Mouse (Mus musculus): ENCODE measurements around the gene Sec14l2.

Gene Sec14l2

DNA sequence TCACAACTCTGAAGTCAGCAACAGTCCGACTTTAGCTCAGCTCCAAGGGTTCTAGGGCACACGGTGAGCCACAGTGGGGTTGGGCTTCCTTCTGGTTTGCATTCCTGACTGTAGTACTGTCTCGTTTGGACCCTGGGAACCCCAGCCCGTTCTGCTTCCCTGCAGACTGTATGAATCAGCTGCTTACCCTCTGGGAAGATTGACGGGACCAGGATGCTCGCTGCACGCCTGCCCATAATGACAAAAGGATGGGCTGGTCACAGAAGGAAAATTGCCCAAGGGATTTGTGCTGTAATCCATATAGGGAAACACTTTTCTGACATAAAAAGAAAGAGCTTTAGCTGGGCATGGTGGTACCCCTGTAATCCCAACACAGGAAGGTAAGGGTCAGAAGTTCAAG is 24.4 kb downstream of the Sec14l2 start:
- no peak for DNase-seq (ENCODE audit: low spot score in 2 of 2)

DNA sequence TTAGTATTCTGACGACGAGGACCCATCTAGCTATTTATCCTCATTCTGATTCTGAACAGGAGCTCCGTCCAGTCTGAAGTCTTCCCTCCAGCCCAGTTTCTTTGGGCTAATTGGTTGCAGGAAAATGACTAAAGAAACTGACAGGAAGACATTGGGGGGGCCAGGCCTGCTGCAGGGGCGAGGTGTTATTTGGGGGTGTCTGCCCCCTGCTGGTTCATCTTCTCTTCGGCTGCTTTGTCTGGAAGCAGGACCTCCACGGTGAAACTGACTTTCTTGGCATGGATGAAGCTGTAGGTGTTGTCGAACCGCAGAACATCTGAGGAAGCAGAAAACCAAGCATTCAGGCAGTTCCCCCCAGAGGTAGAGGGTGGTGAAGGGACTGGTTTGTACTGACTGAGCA is 25.1 kb downstream of the Sec14l2 start:
- no peak for DNase-seq (ENCODE audit: low spot score in 2 of 2)

DNA sequence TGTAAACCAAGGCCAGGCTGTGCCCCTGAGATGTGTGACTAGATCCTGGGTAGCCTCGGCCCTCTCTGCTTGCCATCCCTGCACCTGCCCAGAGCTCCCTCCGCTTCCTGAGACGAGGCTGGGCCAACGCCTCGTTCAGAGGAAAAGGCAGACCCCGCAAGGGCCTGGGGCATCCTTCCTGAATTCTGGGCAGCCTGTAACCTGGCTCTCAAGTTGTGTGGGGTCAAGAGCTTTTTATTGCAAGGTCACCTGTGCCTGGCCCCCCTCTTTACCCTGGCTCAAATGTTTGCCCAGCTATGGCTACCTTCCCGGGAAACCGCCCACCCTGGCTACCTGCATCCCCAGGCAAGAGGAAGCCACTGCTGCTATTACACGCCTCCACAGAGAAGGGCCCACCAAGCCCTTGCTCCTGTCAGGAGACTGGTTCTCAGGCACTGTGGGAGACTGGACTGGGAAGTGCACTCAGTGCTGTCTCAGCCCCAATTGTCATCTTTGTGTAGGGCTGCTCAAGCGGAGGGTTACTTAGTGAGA is 26.1 kb downstream of the Sec14l2 start:
- DNase-seq (ENCODE audit: low spot score in 2 of 2), result no peak

DNA sequence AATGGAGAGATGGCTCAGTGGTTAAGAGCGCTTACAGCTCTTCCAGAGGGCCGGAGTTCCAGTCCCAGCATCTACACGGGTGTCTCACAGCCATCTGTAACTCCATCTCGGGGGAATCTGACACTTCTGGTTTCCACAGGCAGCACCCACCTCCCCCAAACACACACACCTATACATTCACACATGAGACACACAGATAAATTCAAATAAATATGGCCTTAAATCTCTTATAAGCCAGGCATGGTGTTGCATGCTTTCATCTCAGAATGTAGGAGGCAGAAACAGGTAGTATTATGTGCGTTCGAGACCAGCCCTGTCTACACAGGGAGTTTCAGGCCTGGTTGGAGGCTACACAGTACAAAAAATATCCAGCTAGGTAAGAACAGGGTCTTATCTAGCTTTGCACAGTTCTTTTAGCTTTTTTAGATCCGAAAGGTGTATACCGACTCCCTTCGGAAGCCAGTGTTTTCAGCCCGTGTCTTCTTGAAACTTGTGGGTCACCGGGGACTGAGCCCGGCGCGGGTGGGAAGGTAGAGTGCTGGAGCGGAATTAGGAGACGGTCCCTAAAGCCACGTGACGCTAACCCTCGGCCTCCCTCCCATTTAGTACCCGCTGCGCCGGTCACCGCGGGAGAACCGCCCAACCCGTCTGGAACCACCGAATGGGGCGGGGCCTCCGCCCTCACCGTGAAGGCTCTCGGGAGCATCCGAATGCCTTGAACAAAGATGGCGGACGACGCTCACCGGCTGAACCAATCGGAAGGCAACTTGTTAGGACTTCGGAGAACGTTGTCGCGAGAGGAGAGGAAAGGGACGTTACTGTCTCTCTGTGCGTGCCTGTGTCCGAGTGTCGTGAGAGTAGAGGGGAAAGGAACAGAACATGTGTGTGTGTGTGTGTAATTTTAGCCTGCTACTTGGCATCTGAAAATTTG is 26.9 kb downstream of the Sec14l2 start:
- DNase-seq (ENCODE audit: low spot score in 2 of 2), result peak; percentile 97

DNA sequence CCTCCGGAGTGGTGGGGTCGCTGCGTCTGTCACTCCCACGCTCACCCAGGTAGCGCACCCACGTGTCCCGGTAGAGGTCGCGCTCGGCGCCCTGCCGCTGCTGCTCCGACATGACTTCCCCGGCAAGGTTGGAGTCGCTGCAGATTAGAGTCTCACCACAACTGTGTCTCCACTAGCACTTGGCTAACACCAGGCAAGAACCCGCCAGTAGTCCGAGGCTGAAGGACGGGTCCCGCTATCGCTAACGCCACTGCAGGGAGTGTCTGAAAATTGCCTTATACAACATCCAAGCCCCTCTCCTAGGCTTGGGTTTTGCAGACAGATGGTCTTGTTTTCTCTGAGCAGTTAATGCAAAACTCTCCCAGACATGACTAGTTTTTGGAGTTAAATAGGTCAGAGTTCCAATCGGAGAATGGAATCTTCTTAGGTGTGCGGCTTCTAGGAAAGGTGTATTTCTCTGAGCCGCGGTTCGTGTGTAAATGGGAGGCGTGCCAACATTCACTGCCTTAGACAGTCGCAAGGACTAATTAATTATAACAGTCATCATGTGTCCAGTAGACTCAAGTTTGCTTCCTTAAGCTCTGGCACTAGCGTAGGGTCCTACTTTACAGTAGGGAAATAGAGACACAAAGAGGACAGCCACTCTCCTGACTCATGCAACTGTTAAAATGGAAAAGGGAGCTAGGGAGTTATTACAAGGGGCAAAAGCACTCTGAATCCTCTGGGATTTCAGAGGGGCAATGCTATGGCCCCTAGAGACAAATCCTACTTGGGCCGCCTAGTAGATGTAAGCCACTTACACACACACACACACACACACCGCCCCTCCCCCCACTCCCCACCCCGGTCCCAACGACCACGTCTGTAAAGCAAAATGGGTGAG is 27.8 kb downstream of the Sec14l2 start, which contains the start of gene Mtfp1:
Gene Mtfp1 (minus strand): TSS at position 275 of the 883 bp plus-strand sequence.
- DNase-seq (ENCODE audit: low spot score in 2 of 2), result peak in 1 of 2 experiments; percentile 43

DNA sequence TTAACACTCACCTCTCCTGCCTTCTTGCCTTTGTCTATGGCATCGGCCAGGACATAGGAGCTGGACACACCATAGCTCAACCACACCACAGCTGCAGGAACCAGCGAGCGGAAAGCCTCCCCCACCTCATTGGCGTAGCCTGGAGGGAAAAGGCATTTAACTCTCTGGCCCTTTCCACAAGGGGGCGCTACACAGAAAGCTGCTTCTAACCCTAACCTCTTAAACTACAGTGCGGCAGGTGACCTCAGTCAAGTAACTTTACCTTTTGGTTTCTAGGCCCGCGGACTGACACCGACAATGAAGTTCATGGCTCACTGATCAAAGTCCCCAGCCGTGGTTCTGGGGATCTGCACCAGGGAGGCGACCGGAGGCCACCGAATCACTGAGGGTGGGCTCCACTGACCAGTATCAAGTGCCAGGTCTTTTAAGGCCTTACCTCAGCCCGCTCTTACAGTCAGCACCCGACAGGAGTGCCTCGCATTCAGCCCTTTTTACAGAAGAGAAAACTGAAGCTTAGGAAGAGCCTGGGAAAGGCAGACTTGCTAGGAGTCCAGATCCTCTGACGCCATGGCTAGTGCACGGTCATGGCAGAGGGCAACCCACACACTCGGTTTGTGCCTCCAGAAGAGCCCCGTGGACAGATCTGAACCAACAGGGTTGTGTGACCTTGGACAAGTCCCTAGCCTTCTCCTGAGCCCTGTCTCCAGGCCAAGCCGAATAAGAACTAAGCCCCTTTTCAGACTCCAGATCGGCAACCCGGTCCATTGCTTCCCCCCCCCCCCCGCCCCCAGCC is 28.6 kb downstream of the Sec14l2 start:
- peak in 1 of 2 experiments; percentile 62 for DNase-seq (ENCODE audit: low spot score in 2 of 2)

DNA sequence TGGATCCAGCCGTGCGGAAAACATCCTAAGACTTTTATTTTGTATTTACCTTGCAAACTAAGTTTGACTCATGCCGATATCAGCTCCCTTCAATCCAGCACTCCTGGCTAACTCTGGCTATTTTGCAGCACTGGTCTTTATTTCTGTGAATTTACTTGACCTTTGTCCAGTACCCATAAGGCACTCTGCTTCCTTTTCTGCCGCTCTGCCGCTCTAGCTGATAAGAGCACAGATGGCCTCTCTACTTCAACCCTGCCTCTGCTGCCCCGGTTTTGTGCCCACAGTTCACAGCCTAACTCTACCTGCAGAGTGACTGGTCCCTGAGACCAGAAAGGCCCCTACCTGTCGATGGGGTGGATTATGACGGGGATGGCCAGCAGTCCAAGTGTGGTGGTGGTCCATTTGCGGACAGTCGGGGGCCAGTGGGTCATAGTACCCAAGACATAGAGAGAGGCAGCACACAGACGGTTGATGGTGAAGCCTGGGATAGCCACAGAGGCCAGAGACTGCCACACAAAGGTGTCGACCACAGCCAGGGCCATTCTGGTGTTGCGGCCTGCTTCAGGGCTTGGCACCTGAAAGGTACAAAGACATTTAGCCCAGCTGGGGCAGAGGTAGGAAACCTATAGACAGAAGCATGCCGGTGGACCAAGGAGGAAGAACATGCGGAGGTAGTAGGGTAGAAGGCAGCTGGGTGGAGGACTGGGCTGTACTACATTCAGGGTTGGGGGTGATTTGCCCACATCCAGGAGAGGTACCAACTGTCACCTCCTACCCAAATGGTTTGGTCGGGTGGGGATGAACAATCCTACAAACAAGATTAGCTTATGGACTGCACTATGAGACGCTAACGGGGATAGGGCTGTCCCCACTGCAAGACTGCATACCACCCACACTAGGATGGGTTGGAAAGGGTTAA is 29.5 kb downstream of the Sec14l2 start:
- no peak for DNase-seq (ENCODE audit: low spot score in 2 of 2)

DNA sequence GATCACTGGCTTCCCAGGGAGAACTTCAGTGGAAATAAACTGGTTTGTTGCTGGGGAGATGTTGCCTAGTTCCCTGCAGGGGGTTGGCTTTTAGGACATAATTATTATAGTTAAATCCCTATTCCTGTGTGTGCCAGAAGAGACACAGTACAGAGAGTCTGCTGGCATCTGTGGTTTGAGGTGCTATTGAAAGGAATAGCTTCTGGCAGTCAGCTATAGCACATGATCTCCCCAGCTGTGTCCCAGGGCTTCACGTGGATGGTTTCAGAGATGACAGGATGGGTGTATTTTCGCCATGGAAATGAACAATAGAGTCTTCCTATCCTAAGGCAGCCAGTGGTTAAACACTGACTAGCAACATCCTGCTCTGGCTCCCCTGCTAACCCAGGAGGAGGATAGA is 35.9 kb downstream of the Sec14l2 start:
- DNase-seq (ENCODE audit: low spot score in 2 of 2), result no peak

DNA sequence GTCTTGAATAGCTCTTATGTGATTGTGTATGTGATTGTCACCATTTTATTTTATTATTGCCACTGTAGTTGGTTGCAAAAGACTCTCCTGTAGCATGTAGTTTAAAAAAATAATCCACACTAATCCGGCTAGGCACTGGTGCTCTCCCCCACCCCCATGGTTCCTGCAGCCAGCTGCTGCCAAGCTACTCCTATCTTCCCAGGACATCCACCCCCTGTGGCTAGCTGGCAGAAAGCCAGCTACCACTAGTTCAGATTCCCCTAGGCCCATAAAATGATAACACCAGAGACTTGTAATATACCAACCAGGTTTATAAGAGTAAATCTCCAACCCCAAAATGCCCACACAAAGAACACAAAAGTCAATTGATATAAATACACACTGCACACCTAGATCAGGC is 37.0 kb downstream of the Sec14l2 start:
- DNase-seq (ENCODE audit: low spot score in 2 of 2), result no peak

DNA sequence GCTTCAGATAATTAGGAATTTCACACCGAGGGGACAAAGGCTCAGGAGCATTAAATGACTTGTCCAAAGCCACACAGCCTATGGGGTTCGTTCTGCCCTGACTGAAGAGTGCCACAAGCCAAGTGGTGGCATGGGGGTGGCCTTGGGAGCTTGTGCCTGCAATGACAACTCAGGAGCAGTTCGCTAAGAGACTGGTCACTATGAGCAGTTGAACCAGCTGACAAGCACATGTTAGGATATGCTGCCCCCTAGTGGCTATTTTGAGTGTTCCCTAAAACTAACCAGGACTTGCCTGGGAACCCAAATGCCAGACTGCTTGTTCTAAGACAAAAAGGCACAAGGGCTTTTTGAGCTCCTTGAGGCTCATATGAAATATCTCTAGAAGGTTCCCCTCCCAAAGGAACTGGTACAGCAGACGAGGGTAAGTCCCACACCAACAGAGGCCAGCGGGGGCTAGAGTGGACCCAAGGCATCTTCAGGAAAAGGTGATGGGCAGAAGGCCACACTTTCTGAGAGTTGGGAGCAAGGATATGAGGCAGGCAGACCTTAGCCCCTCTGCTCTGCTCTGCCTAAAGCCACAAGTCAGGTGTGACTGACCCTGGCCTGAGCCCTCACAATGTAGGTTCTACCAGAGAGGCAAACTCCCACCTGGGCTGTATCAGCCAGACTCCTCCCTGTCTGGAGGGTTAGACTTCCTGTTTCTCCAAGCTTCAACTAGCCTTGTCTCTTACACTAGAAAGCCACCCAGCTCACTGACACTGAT is 39.7 kb downstream of the Sec14l2 start:
- peak in 1 of 2 experiments; percentile 62 for DNase-seq (ENCODE audit: low spot score in 2 of 2)

DNA sequence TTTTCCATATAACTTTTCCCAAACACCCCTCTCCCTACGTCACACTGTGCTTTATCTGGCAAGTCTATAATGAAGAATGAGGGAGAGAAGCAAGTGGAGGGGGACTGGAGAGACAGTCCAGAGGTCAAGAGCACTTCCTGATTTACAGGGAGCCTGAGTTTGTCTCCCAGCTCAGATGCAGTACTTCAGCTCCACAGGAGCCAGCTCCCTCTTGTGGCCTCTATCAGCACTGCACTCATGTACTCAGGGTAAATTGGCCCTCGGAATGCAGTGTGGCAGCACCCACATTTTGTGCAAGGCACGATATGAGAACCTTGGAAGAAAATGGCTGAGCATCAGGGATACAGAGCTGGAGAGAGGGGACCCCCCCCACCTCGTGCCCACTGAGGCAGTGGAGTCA is 43.0 kb downstream of the Sec14l2 start:
- peak in 1 of 2 experiments; percentile 62 for DNase-seq (ENCODE audit: low spot score in 2 of 2)

DNA sequence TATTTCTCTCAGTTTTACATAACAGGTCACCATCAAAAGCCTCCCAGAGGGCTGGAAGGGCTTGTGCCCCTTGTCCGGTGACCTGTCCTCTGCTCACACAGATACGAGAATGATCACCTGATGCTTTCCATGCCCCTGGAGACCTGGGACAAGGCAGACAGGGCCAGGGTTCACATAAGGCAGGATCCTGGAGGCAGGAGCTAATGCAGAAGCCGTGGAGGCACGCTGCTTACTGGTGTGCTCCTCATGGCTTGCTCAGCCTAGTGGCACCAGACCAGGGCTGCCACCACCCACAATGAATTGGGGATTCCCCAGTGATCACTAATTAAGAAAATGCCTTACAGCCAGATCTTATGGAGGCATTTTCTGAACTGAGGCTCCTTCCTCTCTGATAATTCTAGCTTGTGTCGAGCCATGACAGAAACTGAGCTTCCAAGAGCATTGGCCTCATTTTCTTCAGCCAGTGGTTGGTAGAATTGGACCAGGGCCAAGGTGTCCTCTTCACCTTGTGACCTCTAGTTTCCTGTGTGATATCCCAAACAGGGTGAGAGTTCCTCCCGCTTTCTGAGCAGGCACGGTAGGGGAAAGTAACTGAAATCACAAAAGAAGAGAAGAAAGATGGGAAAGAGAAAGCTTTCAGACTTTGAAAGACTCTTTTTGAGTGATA is 44.8 kb downstream of the Sec14l2 start:
- DNase-seq (ENCODE audit: low spot score in 2 of 2), result no peak

DNA sequence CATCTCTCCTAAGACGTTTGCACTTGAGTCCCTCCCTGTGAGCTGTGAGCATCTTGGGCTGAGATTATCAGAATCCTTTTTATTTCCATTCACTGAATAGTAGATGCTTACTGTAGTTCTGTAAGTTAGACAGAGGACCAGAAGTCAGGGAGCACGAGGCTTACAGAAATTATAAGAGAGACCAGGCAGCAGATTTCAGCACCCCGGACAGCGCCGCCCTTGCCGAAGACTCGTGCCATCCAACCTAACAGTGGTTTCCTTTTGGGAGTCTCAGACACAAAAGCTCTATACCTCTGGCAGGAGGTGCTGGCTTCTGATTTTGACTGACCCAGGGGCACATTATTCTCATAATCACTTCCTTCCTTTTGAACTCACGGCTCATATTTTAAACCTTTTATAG is 46.6 kb downstream of the Sec14l2 start:
- no peak for DNase-seq (ENCODE audit: low spot score in 2 of 2)

DNA sequence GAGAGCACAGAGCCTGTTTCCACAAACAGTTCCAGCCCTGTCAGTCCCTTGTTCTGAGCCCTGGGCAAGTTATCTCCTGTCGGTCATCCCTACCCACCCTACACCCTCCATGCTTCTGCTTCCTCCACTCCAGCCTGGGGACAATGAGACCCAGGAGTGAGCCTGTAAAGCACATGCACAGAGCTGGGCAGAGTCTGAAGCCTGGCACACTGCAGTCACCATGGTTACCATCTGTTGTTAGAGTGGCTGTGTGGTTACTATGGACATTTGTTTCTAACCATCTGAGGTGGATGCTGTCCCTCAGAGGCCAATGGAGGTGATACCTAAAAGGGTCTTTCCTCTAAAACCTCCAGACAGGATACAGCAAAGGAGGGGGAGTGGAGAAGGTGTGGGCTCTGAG is 53.6 kb downstream of the Sec14l2 start:
- no peak for DNase-seq (ENCODE audit: low spot score in 2 of 2)

DNA sequence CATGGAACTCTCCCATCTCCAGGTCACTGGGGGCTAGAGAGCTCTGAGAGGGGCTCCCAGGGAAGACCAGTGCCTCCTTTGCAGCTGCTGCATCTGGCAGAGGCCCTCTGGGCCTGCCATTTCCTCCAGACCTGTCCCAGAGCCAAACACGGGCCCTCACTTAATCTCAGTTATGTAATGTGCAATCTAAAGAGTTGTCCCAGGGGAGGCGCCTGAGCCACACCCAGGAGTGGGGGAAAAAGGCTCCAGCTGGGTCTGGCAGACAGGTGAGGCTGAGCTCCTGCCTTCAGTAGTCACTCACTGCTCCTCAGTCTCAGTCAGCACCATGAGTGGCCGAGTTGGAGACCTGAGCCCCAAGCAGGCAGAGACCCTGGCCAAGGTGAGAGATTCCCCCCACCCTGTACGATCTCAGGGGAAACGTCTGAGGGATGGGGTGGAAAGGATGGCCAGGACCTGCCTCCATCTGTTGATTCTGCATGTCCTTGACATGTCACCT is 58.5 kb downstream of the Sec14l2 start, which contains the start of gene Sec14l3:
Gene Sec14l3 (plus strand): TSS at position 215 of the 496 bp plus-strand sequence.
- DNase-seq (ENCODE audit: low spot score in 2 of 2), result no peak

DNA sequence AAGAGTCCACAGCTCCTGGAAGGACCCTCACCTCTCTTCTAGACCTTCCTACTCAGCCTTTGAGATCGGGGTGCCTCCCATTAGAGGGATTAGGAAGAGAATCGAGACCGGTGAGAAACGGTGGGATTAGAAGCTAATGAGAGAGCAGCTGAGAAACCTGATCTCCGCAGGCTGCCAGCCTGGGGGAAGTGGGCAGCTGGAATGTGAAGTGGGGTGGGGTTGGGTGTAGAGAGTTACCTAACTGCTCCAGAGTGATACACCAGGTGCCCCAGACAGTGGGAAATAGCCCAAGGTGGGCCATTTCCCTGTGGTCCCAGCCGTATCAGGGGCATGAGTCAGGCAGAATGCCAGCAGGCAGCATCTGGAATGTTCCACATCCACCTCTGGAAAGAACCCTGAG is 60.2 kb downstream of the Sec14l2 start:
- DNase-seq (ENCODE audit: low spot score in 2 of 2), result no peak

DNA sequence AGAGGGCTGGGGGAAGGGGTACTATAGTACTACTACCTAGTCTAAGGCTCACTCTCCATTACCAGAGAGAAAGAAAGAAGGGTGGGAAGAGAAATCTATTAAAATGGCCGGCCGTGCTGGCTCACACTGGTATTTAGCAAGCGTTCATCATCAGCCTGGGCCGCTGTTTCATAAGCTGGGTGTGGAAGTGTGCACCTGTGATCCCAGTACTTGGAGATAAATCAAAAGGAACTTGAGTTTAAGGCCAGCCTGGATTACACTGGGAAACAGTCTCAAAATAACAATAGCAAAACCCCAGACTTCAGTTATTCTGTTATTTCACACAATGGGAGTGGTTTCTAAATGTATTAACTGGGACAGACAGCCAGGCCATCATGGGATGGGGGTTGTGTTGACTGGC is 60.7 kb downstream of the Sec14l2 start:
- DNase-seq (ENCODE audit: low spot score in 2 of 2), result no peak

DNA sequence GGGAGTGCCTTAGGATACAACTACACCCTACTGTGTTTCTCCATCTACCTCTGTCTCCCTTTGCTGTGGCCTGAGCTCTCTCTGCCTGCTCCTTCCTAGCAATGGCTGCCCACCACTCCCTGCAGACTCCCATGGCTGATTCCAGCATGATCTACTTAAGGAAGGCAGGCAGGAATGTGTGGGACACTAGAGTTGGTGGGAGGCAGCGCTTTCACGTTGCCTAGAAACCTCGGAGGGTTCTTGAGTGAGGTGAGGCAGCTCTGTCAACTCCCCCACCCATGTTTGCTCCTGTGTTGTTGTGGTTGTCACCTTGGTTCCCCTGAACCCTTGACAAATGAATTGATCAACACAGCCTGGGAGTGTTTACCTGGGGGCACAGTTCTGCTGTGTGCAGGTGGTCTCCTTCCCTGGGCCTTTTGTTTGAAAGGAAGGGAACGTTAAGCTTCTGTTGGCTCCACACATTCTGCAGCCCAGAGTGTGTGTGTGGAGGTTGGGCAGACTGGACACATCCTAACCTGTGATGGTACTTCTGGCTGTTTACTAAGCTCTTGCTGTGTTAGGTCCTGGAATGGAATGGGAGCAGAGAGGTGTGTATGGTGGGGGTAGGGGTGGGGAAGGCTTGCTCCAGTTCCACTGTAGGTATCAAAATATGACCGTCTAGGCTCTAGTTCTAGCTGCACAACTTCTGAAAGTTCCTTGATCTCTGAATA is 62.2 kb downstream of the Sec14l2 start:
- DNase-seq (ENCODE audit: low spot score in 2 of 2), result no peak

Data from frontal cortex, postnatal 14 days (tissue).